Mouse (Mus musculus): ENCODE data around the gene Parp6. TPM values are rescaled to one million over a fixed set of nuclear protein-coding genes. Genes with fewer than 3 reads are reported as not detected.

Parp6 gene
- polyA plus RNA-seq, 1 experiment from 2014 or later, result 226 TPM

- Histone ChIP-seq H3K36me3 (ENCODE audit: control insufficient read depth, insufficient read depth, low read length) (peaks cover 65% of the 10 kb centered on the region), H3K27ac (replicated peaks; ENCODE audit: low read depth, low read length) (no peak overlapping the region), H3K27me3 (ENCODE audit: control insufficient read depth, insufficient read depth, low read length) (no peaks in the 10 kb centered on the region), H3K9ac (replicated peaks; ENCODE audit: low read length) (no peak overlapping the region), H3K4me1 (ENCODE audit: control insufficient read depth, insufficient read depth, low read length) (no peaks in the 10 kb centered on the region), H3K4me2 (ENCODE audit: low read length) (no peak overlapping the region), H3K4me3 (replicated peaks; ENCODE audit: low read depth, low read length) (no peak overlapping the region), H3K9me3 (ENCODE audit: control insufficient read depth, low read length) (no peaks in the 10 kb centered on the region)
- DNase-seq, result no peak
- no peak for ATAC-seq (ENCODE audit: low FRiP score, low TSS enrichment)
- WGBS, result 96% methylated on average over 4 of the region's 4 CpGs
These were observed 32.8 kb downstream of the Parp6 start for GRCm38 (mm10) chr9:59649911-59650310.

GRCm38 (mm10) chr9:59653371-59653770 lies 36.3 kb downstream of the Parp6 start:
- peaks cover 8% of the 10 kb centered on the region for H3K4me1 ChIP-seq (ENCODE audit: control insufficient read depth, insufficient read depth, low read length)
- H3K27ac ChIP-seq (replicated peaks; ENCODE audit: low read depth, low read length), result no peak overlapping the region
- no peaks in the 10 kb centered on the region for H3K27me3 ChIP-seq (ENCODE audit: control insufficient read depth, insufficient read depth, low read length)
- no peaks in the 10 kb centered on the region for H3K9me3 ChIP-seq (ENCODE audit: control insufficient read depth, low read length)
- WGBS, result 46% methylated on average over 3 of the region's 3 CpGs
- no peak overlapping the region for H3K4me3 ChIP-seq (replicated peaks; ENCODE audit: low read depth, low read length)
- ATAC-seq (ENCODE audit: low FRiP score, low TSS enrichment), result no peak
- H3K4me2 ChIP-seq (ENCODE audit: low read length), result no peak overlapping the region
- H3K9ac ChIP-seq (replicated peaks; ENCODE audit: low read length), result no peak overlapping the region
- H3K36me3 ChIP-seq (ENCODE audit: control insufficient read depth, insufficient read depth, low read length), result peaks cover 39% of the 10 kb centered on the region
- DNase-seq, result no peak

GRCm38 (mm10) chr9:59654450-59654983 lies 37.4 kb downstream of the Parp6 start:
- 93% methylated on average over 2 of the region's 2 CpGs for WGBS
- peaks cover 27% of the 10 kb centered on the region for H3K36me3 ChIP-seq (ENCODE audit: control insufficient read depth, insufficient read depth, low read length)
- H3K9me3 ChIP-seq (ENCODE audit: control insufficient read depth, low read length), result no peaks in the 10 kb centered on the region
- ATAC-seq (ENCODE audit: low FRiP score, low TSS enrichment), result no peak
- DNase-seq, result no peak
- peaks cover 19% of the 10 kb centered on the region for H3K4me1 ChIP-seq (ENCODE audit: control insufficient read depth, insufficient read depth, low read length)
- H3K27ac ChIP-seq (replicated peaks; ENCODE audit: low read depth, low read length), result no peak overlapping the region
- no peak overlapping the region for H3K4me2 ChIP-seq (ENCODE audit: low read length)
- H3K27me3 ChIP-seq (ENCODE audit: control insufficient read depth, insufficient read depth, low read length), result no peaks in the 10 kb centered on the region
- no peak overlapping the region for H3K4me3 ChIP-seq (replicated peaks; ENCODE audit: low read depth, low read length)
- no peak overlapping the region for H3K9ac ChIP-seq (replicated peaks; ENCODE audit: low read length)

- Histone ChIP-seq H3K9ac (replicated peaks; ENCODE audit: low read length) (peak within 1 kb of the TSS; percentile 86), H3K4me3 (replicated peaks; ENCODE audit: low read depth, low read length) (peak within 1 kb of the TSS; percentile 82), H3K4me1 (ENCODE audit: control insufficient read depth, insufficient read depth, low read length) (peaks cover 35% of the 10 kb centered on the region), H3K9me3 (ENCODE audit: control insufficient read depth, low read length) (no peaks in the 10 kb centered on the region), H3K36me3 (ENCODE audit: control insufficient read depth, insufficient read depth, low read length) (peaks cover 19% of the 10 kb centered on the region), H3K27ac (replicated peaks; ENCODE audit: low read depth, low read length) (peak within 1 kb of the TSS; percentile 98), H3K4me2 (ENCODE audit: low read length) (peak within 1 kb of the TSS; percentile 62), H3K27me3 (ENCODE audit: control insufficient read depth, insufficient read depth, low read length) (no peaks in the 10 kb centered on the region)
- ATAC-seq (ENCODE audit: low FRiP score, low TSS enrichment), result peak; percentile 91
- WGBS, result under 1% methylated on average over 46 of the region's 46 CpGs
- peak; percentile 98 for DNase-seq
These were observed 39.0 kb downstream of the Parp6 start, which contains the start of gene Pkm for GRCm38 (mm10) chr9:59655958-59656634. TSS of gene Pkm (plus strand) at chr9:59656368.

GRCm38 (mm10) chr9:59656635-59657617 lies 39.8 kb downstream of the Parp6 start:
- Histone ChIP-seq H3K4me2 (ENCODE audit: low read length) (peak overlapping the region; percentile 62), H3K36me3 (ENCODE audit: control insufficient read depth, insufficient read depth, low read length) (peaks cover 16% of the 10 kb centered on the region), H3K27ac (replicated peaks; ENCODE audit: low read depth, low read length) (peak overlapping the region; percentile 98), H3K9ac (replicated peaks; ENCODE audit: low read length) (peak overlapping the region; percentile 86), H3K9me3 (ENCODE audit: control insufficient read depth, low read length) (no peaks in the 10 kb centered on the region), H3K27me3 (ENCODE audit: control insufficient read depth, insufficient read depth, low read length) (no peaks in the 10 kb centered on the region), H3K4me3 (replicated peaks; ENCODE audit: low read depth, low read length) (peak overlapping the region; percentile 82), H3K4me1 (ENCODE audit: control insufficient read depth, insufficient read depth, low read length) (peaks cover 43% of the 10 kb centered on the region)
- WGBS, result under 1% methylated on average over 65 of the region's 65 CpGs
- DNase-seq (peak; percentile 96), ATAC-seq (ENCODE audit: low FRiP score, low TSS enrichment) (peak; percentile 72)

DNA sequence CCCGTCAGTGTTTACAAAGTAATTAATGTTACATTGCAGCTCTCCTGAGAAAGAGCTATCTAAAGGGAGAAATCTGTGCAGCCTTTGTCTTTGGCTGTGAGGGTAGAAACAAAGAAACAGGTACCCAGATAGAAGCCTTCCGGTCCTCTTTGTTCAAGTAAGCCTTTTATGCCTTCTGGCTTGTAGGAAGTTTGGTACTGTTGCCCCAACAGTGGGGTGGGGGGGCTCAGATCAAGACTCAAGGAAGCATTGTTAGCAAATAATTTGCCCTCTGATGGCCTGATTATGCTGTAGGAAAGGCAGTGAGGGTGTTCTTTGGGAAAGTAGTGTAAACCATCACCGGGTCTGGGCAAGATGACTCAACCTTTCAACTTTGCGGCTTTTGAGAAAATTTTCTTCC lies 41.1 kb downstream of the Parp6 start:
- peak overlapping the region; percentile 98 for H3K27ac ChIP-seq (replicated peaks; ENCODE audit: low read depth, low read length)
- H3K36me3 ChIP-seq (ENCODE audit: control insufficient read depth, insufficient read depth, low read length), result peaks cover 21% of the 10 kb centered on the region
- ATAC-seq (ENCODE audit: low FRiP score, low TSS enrichment) (no peak), DNase-seq (peak; percentile 43)
- H3K4me3 ChIP-seq (replicated peaks; ENCODE audit: low read depth, low read length), result peak overlapping the region; percentile 82
- H3K27me3 ChIP-seq (ENCODE audit: control insufficient read depth, insufficient read depth, low read length), result no peaks in the 10 kb centered on the region
- peak overlapping the region; percentile 62 for H3K4me2 ChIP-seq (ENCODE audit: low read length)
- no peaks in the 10 kb centered on the region for H3K9me3 ChIP-seq (ENCODE audit: control insufficient read depth, low read length)
- peak overlapping the region; percentile 86 for H3K9ac ChIP-seq (replicated peaks; ENCODE audit: low read length)
- peaks cover 45% of the 10 kb centered on the region for H3K4me1 ChIP-seq (ENCODE audit: control insufficient read depth, insufficient read depth, low read length)
- 2% methylated on average over 4 of the region's 4 CpGs for WGBS

DNA sequence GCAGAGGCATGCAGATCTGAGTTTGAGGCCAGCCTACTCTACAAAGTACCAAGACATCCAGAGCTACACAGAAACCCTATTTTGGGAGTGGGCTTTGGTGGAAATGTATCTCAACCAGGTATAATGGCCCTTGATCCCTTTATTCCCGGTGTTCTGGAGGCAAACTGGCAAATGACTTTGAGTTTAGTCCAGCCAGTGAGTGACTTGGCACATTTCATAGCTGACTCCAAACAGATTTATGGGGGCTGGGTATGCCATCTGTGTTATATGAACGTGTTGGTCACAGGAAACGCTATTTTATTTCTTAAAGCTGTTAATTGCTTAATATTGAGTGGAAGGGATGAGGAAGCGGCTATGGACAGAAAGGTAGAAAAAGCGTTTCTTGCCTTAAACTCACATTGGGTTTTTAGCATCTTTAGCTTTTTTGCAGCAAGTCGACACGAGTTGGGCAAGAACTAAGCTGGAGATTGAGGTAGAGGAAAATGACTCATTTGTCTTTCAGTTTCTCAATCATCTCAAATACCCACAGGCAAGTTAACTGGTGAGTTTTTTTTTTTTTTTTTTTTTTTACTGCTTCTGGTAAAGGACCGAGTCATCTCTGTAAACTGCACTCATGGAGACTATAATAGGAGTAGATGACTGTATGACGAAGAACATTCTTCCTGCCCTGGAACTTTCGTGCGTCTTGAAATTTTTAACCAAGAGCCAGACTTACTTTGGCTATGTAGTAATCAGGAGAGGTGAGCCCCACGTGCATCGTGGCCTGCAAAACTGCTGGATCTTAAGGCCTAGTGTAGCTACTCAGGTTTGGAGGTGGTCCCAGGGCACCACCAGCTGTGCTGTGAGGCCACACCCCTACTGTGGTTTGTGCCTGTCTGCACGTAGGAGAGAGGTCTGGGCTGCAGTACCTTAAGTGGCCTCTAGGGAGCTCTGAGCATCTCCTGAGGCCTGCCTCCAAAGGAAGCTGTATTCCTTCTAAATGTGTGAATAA lies 42.2 kb downstream of the Parp6 start:
- Histone ChIP-seq H3K9ac (replicated peaks; ENCODE audit: low read length) (peak overlapping the region; percentile 86; the same call in 1 of the 2 replicates), H3K27ac (replicated peaks; ENCODE audit: low read depth, low read length) (peak overlapping the region; percentile 26), H3K36me3 (ENCODE audit: control insufficient read depth, insufficient read depth, low read length) (peaks cover 31% of the 10 kb centered on the region), H3K4me2 (ENCODE audit: low read length) (peak overlapping the region; percentile 62), H3K4me3 (replicated peaks; ENCODE audit: low read depth, low read length) (peak overlapping the region; percentile 82), H3K9me3 (ENCODE audit: control insufficient read depth, low read length) (no peaks in the 10 kb centered on the region), H3K4me1 (ENCODE audit: control insufficient read depth, insufficient read depth, low read length) (peaks cover 52% of the 10 kb centered on the region), H3K27me3 (ENCODE audit: control insufficient read depth, insufficient read depth, low read length) (no peaks in the 10 kb centered on the region)
- peak; percentile 89 for DNase-seq
- ATAC-seq (ENCODE audit: low FRiP score, low TSS enrichment), result no peak
- WGBS, result 27% methylated on average over 14 of the region's 14 CpGs

DNA sequence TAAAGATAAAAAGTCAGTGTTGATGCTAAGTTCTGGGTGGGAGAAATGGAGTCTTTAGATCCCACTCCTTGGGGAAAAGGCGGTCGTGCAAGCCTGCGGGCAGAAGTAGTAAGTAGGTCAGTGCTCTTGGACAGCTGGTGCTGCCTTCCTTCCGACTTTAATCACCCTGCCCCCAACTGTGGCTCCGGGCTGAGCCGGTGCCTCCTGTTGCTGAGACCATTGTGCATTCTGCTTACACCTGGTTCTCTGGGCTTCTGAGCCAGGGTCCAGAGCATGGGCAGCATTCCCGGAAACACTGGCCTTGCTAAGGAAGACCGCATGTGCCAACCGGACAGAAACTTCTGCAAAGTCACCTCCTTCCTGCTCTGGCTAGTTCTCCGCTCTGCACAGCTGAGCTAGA lies 43.3 kb downstream of the Parp6 start:
- ATAC-seq (ENCODE audit: low FRiP score, low TSS enrichment) (no peak), DNase-seq (peak; percentile 32)
- Histone ChIP-seq H3K36me3 (ENCODE audit: control insufficient read depth, insufficient read depth, low read length) (peaks cover 39% of the 10 kb centered on the region), H3K9ac (replicated peaks; ENCODE audit: low read length) (no peak overlapping the region), H3K4me3 (replicated peaks; ENCODE audit: low read depth, low read length) (no peak overlapping the region), H3K27ac (replicated peaks; ENCODE audit: low read depth, low read length) (peak overlapping the region; percentile 14; the same call in 1 of the 2 replicates), H3K4me1 (ENCODE audit: control insufficient read depth, insufficient read depth, low read length) (peaks cover 50% of the 10 kb centered on the region), H3K9me3 (ENCODE audit: control insufficient read depth, low read length) (no peaks in the 10 kb centered on the region), H3K4me2 (ENCODE audit: low read length) (peak overlapping the region; percentile 62), H3K27me3 (ENCODE audit: control insufficient read depth, insufficient read depth, low read length) (no peaks in the 10 kb centered on the region)
- 41% methylated on average over 10 of the region's 10 CpGs for WGBS
